Mouse (Mus musculus) layer of hippocampus, adult 18-20 months (tissue): ENCODE measurements around the gene Eml2. TPM values are rescaled to one million over a fixed set of nuclear protein-coding genes. Genes with fewer than 3 reads are reported as not detected.
"Not testable (repeated sequence)": the region's sequence is repeated elsewhere in the genome, so short reads cannot be mapped to it uniquely, and the experiment has no call there.

Experiments used
- DNase-seq, 2 experiments: peaks; one replicate each; pipeline ENCODE4 v3.0.0; 2022; ENCODE audit warnings: low spot score in 2 of 2
- long read RNA-seq: library from polyadenylated mRNA; stranded (forward); transcript quantifications from one replicate; pipeline ENCODE4 v2.0.0, GENCODE M21; 2021
- total RNA-seq, 2 experiments: library from RNA; stranded (reverse); gene quantifications; 2 replicates each; pipeline ENCODE4 v1.2.3; 2021

The Eml2 gene
- total RNA-seq: 100 to 1,000 TPM; 160 to 178 TPM
- long read RNA-seq, transcript Eml2-202 (22 exons, 2,765 nt): major isoform, 8 of 21 reads
- long read RNA-seq, partial matches to known transcripts: 0 of 21 reads
- long read RNA-seq, other reads (novel, unspliced or antisense): 13 of 21 reads

GRCm38 (mm10) chr7:19175708-19176515, at the start of gene Eml2:
Gene Eml2, plus strand, starts transcription at chr7:19176421.
- peak; percentile 89 to 94 for DNase-seq

- no peak for DNase-seq
Measured at GRCm38 (mm10) chr7:19127744-19128143, 48.5 kb upstream of the Eml2 start.

- DNase-seq: no peak
Measured at GRCm38 (mm10) chr7:19129396-19129795, 46.8 kb upstream of the Eml2 start.

- DNase-seq: no peak
Measured at GRCm38 (mm10) chr7:19130657-19131056, 45.6 kb upstream of the Eml2 start.

GRCm38 (mm10) chr7:19131324-19131848, 44.8 kb upstream of the Eml2 start:
- peak; percentile 97 to 98 for DNase-seq

GRCm38 (mm10) chr7:19136168-19136567, 40.1 kb upstream of the Eml2 start:
- DNase-seq: no peak

- no peak for DNase-seq
Measured at GRCm38 (mm10) chr7:19136673-19137334, 39.4 kb upstream of the Eml2 start.

- peak in 1 of 2 experiments; percentile 70 for DNase-seq
Measured at GRCm38 (mm10) chr7:19137380-19137779, 38.8 kb upstream of the Eml2 start.

GRCm38 (mm10) chr7:19146793-19147192, 29.4 kb upstream of the Eml2 start:
- DNase-seq: no peak

GRCm38 (mm10) chr7:19147497-19148045, 28.6 kb upstream of the Eml2 start:
- no peak for DNase-seq

- DNase-seq: no peak
Measured at GRCm38 (mm10) chr7:19148180-19148874, 27.9 kb upstream of the Eml2 start.

GRCm38 (mm10) chr7:19148875-19149541, 27.2 kb upstream of the Eml2 start, which contains the start of gene Qpctl:
Gene Qpctl, minus strand, starts transcription at chr7:19149291.
- peak; percentile 97 to 99 for DNase-seq

- DNase-seq: peak; percentile 91 to 98
Measured at GRCm38 (mm10) chr7:19149626-19150025, 26.6 kb upstream of the Eml2 start, which contains the start of gene Snrpd2. Gene Snrpd2, plus strand, starts transcription at chr7:19149722.

GRCm38 (mm10) chr7:19151121-19151520, 25.1 kb upstream of the Eml2 start:
- DNase-seq: not testable (repeated sequence)

- no peak for DNase-seq
Measured at GRCm38 (mm10) chr7:19154796-19155195, 21.4 kb upstream of the Eml2 start.

- DNase-seq: no peak
Measured at GRCm38 (mm10) chr7:19155825-19156475, 20.3 kb upstream of the Eml2 start.

GRCm38 (mm10) chr7:19157160-19157800, 18.9 kb upstream of the Eml2 start:
- peak; percentile 88 to 96 for DNase-seq

- no peak for DNase-seq
Measured at GRCm38 (mm10) chr7:19158601-19159000, 17.6 kb upstream of the Eml2 start.

- DNase-seq: no peak
Measured at GRCm38 (mm10) chr7:19159411-19159810, 16.8 kb upstream of the Eml2 start.
